Mouse (Mus musculus) myocyte (in vitro differentiated cells): ENCODE measurements around the gene Notch4.

Experiments used
- POLR2A ChIP-seq: IDR thresholded peaks from one replicate; pipeline ENCODE4 v1.6.1; 2011; ENCODE audit warnings: low read depth, mild to moderate bottlenecking, control low read depth, moderate library complexity; ENCODE audit not compliant: insufficient read length
- POLR2AphosphoS2 ChIP-seq: IDR thresholded peaks from one replicate; pipeline ENCODE4 v1.6.1; 2011; ENCODE audit warnings: low read depth, control low read depth; ENCODE audit not compliant: insufficient read length
- TCF12 ChIP-seq: IDR thresholded peaks from one replicate; pipeline ENCODE4 v1.6.1; 2011; ENCODE audit warnings: mild to moderate bottlenecking, control low read depth; ENCODE audit not compliant: poor library complexity, insufficient read depth, severe bottlenecking
- USF1 ChIP-seq: IDR thresholded peaks from one replicate; pipeline ENCODE4 v1.6.1; 2011; ENCODE audit warnings: low read depth, mild to moderate bottlenecking, control low read depth, moderate library complexity

- no peak for TF ChIP-seq USF1
- no peak for TF ChIP-seq POLR2A
- TF ChIP-seq POLR2AphosphoS2 = no peak
- TF ChIP-seq TCF12 = no peak
Observed at GRCm38 (mm10) chr17:34578070-34578469, 14.0 kb downstream of the Notch4 start.
